Mouse (Mus musculus) left cerebral cortex, postnatal 14 days (tissue): ENCODE results near the gene Mvp. TPM values are rescaled to one million over a fixed set of nuclear protein-coding genes. Genes with fewer than 3 reads are reported as not detected.
A peak's percentile ranks its signal among the peaks of the same experiment; 100 is the strongest.

Experiments used
- DNase-seq, 2 experiments: peaks; one replicate each; pipeline ENCODE4 v3.0.0; 2021 to 2022; ENCODE audit warnings: low spot score in 2 of 2, mixed read lengths in 1 of 2
- intact Hi-C: fragments of 180-260 bp; cut with DNase I; formaldehyde crosslinking; loops from one replicate; pipeline ENCODE4 v1.15.1; 2025
- total RNA-seq, 2 experiments: library from RNA; stranded (reverse); gene quantifications; 2 replicates each; pipeline ENCODE4 v1.2.3; 2021

Mvp gene
- total RNA-seq, 2 experiments from 2014 or later, result 4.9 to 5.1 TPM

- peak; percentile 76 to 81 for DNase-seq
- intact Hi-C loops, result no loop called here
Observed at GRCm38 (mm10) chr7:127020901-127021562, 6.6 kb upstream of the Mvp start, which contains the start of the genes Gm42742 and Prrt2. Gene Gm42742, minus strand, starts transcription at chr7:127021097. Gene Prrt2, minus strand, starts transcription at chr7:127021211.

- DNase-seq, result no peak
- intact Hi-C loops, result no loop called here
Observed at GRCm38 (mm10) chr7:127020491-127020890, 6.1 kb upstream of the Mvp start.

GRCm38 (mm10) chr7:127020031-127020430 lies 5.6 kb upstream of the Mvp start:
- no peak for DNase-seq
- intact Hi-C loops, result no loop called here

GRCm38 (mm10) chr7:127019306-127019960 lies 5.0 kb upstream of the Mvp start:
- intact Hi-C loops, result loop anchor here (5.0 kb wide), 2 partner anchors 42 to 72 kb away; partner anchors contain the start of genes Asphd1, Cdipt and Cdiptos
- no peak for DNase-seq

GRCm38 (mm10) chr7:127018416-127019305 lies 4.2 kb upstream of the Mvp start:
- intact Hi-C loops, result loop anchor here (5.0 kb wide), 2 partner anchors 41 to 71 kb away; partner anchors contain the start of genes Asphd1, Cdipt and Cdiptos
- DNase-seq, result no peak

DNA sequence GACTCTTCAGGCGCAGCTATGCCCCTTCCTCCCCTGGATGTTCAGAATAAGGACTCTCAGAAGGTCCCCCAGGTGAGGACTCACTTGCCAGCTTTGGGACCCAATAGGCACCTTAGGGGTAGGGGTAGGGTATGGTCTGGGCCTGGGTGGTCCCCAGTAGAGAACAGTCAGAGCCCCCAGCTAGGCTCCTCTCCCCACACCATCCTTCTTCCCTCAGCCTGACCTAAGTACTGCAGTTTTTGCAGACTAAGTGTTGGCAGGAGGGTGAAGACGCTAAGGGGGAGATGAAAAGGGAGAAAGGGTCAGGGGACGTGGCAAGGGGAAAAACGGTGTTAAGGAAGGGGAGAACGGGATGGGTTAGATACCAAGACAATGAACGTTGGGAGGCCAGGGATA lies 3.5 kb upstream of the Mvp start:
- intact Hi-C loops, result loop anchor here (2.0 to 5.0 kb wide), 3 partner anchors 41 to 87 kb away; partner anchors contain the start of genes Asphd1, Cdipt and Cdiptos
- DNase-seq, result no peak

- intact Hi-C loops, result loop anchor here (2.0 to 5.0 kb wide), 3 partner anchors 40 to 88 kb away; partner anchors contain the start of genes Asphd1, Cdipt and Cdiptos
- peak; percentile 99 for DNase-seq
Observed at GRCm38 (mm10) chr7:127016971-127017949, 2.8 kb upstream of the Mvp start, which contains the start of gene Pagr1a. Gene Pagr1a, minus strand, starts transcription at chr7:127017352.

- intact Hi-C loops, result loop anchor here (2.0 to 5.0 kb wide), 3 partner anchors 39 to 88 kb away; partner anchors contain the start of genes Asphd1, Cdipt and Cdiptos
- DNase-seq, result no peak
Observed at GRCm38 (mm10) chr7:127016486-127016938, 2.1 kb upstream of the Mvp start.

DNA sequence TGATC lies 1.9 kb upstream of the Mvp start, which contains the start of gene Pagr1b:
Gene Pagr1b, minus strand, starts transcription at position 4 of the 5 bp plus-strand sequence.
- DNase-seq, result no peak
- intact Hi-C loops, result loop anchor here (2.0 to 5.0 kb wide), 3 partner anchors 39 to 89 kb away; partner anchors contain the start of genes Asphd1, Cdipt and Cdiptos

GRCm38 (mm10) chr7:127016081-127016480 lies 1.7 kb upstream of the Mvp start:
- no peak for DNase-seq
- intact Hi-C loops, result loop anchor here (2.0 to 5.0 kb wide), 3 partner anchors 39 to 89 kb away; partner anchors contain the start of genes Asphd1, Cdipt and Cdiptos

DNA sequence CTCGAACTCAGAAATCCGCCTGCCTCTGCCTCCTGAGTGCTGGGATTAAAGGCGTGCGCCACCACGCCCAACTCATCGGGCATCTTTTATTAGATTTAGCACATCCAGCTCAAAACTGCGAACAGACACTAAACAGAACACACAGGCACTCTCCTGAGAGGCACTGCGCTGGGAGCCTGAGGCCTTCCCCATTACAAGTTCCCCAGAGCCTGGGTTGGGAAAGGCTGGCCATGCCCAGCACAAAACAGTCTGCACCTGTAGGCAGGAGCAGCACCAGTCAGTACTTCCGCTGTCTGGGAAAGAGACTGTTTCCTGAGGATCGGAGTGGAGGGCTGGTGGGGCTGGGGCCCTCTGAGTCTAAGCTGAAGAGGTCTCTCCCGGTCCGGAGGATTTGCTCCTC lies 572 bp upstream of the Mvp start:
- no peak for DNase-seq
- intact Hi-C loops, result loop anchor here (5.0 kb wide), 2 partner anchors 38 to 68 kb away; partner anchors contain the start of genes Asphd1, Cdipt and Cdiptos

DNA sequence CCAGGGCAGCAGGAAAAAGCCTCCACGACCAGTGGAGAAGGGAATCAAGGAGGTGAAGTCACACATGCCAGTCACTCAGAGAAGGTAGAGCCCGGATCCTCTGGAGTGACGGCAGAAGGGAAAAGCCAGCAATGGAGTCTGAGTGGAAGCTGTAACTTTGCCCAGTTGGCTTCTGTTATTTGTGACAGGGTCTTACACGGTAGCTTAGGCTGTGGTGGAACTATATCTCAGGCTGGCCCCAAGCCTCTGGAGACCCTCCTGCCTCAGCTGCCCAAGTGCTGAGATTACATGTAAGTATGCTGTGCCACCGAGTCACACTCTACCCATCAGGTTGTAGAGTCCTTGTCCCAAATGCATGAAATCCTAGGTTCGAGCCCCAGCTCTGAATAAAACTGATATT lies 1.0 kb downstream of the Mvp start:
- intact Hi-C loops, result no loop called here
- DNase-seq, result no peak

GRCm38 (mm10) chr7:127012845-127013244 lies 1.6 kb downstream of the Mvp start:
- intact Hi-C loops, result no loop called here
- DNase-seq, result no peak

DNA sequence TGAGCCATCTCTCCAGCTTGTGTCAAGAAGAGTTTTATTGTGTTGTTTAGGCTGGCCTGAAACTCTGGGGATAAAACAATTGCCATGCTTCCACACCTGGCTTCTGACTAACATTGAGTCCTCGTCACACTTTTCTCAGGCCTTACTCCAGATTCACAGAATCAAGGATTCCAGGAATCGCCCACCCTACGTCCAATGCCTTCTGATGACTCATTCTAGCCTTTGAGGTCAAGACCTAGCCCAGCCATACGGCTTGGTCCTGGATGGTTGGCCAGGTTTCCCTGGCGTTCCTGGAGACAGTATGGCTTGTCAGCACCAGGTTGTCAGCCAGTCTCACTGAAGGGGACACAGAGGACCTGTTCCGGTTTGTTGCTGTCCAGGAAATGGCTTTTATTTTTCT lies 2.0 kb downstream of the Mvp start:
- intact Hi-C loops, result no loop called here
- DNase-seq, result no peak

DNA sequence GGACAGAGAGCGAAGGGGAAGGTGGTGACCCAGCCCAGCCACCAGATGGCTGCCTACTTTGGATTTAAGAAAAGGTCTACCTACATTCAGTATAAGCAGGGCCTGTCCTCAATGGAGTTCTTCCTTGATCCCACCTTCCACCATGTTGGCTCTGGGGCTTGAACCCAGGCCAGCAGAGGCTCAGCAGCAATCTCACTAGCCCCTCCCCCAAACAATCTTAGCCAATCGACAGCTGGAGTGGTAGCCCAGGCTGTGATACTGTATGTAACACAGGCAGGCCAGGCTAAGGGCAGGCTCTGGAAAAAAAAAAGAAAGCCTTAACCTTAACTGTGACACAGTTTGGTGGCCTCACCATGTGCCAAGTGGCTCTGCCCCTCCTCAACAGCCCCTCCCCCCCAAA lies 2.7 kb downstream of the Mvp start:
- no peak for DNase-seq
- intact Hi-C loops, result no loop called here

GRCm38 (mm10) chr7:127011051-127011450 lies 3.4 kb downstream of the Mvp start:
- intact Hi-C loops, result no loop called here
- no peak for DNase-seq

GRCm38 (mm10) chr7:127009307-127010085 lies 4.9 kb downstream of the Mvp start:
- DNase-seq, result no peak
- intact Hi-C loops, result no loop called here
